Mouse (Mus musculus) kidney, embryonic 14.5 days (tissue): ENCODE measurements around the gene Ccdc85c. TPM values are rescaled to one million over a fixed set of nuclear protein-coding genes. Genes with fewer than 3 reads are reported as not detected.

Experiments used
- ATAC-seq: fragments of 200-750 bp; cut with Nextera tagmentation; 2 replicates; pipeline ENCODE4 v1.8.0; 2017; ENCODE audit warnings: moderate number of reproducible peaks, mild to moderate bottlenecking, moderate TSS enrichment, moderate library complexity; ENCODE audit not compliant: low FRiP score, low TSS enrichment
- H3K27ac ChIP-seq: fragments of 300-500 bp; sonication (generic); 2 replicates; pipeline ENCODE4 v1.5.1; 2014; ENCODE audit warnings: low read depth, mild to moderate bottlenecking, low read length, moderate library complexity, mixed read lengths
- H3K27me3 ChIP-seq: fragments of 300-500 bp; sonication (generic); 2 replicates; pipeline ENCODE4 v1.6.1; 2014; ENCODE audit warnings: mild to moderate bottlenecking, low read length; ENCODE audit not compliant: control insufficient read depth, insufficient read depth
- H3K36me3 ChIP-seq: fragments of 300-500 bp; sonication (generic); 2 replicates; pipeline ENCODE4 v1.6.1; 2014; ENCODE audit warnings: low read length, mixed read lengths; ENCODE audit not compliant: control insufficient read depth, insufficient read depth
- H3K4me1 ChIP-seq: fragments of 300-500 bp; sonication (generic); 2 replicates; pipeline ENCODE4 v1.6.1; 2014; ENCODE audit warnings: low read length, mixed read lengths; ENCODE audit not compliant: control insufficient read depth, insufficient read depth
- H3K4me2 ChIP-seq: fragments of 300-500 bp; sonication (generic); replicated peaks from 2 replicates; pipeline ENCODE4 v1.6.1; 2014; ENCODE audit warnings: low read depth, mild to moderate bottlenecking, low read length
- H3K4me3 ChIP-seq: fragments of 300-500 bp; sonication (generic); 2 replicates; pipeline ENCODE4 v1.5.1; 2014; ENCODE audit warnings: mild to moderate bottlenecking, low read length
- H3K9ac ChIP-seq: fragments of 300-500 bp; sonication (generic); 2 replicates; pipeline ENCODE4 v1.6.1; 2014; ENCODE audit warnings: low read depth, mild to moderate bottlenecking, low read length, moderate library complexity
- H3K9me3 ChIP-seq: fragments of 300-500 bp; sonication (generic); 2 replicates; pipeline ENCODE4 v1.6.1; 2016; ENCODE audit warnings: low read length; ENCODE audit not compliant: control insufficient read depth
- WGBS: fragments of 180-500 bp; shearing (Covaris S2); extraction: QIAGEN DNeasy Blood & Tissue Kit; methylation state at CpG from one replicate; pipeline ENCODE4 v1.1.7; 2014; 5-methylcytosine and 5-hydroxymethylcytosine counted together
- polyA plus RNA-seq: library from polyadenylated mRNA; unstranded; fragments of >200 nt; fragmentation: Nextera tagmentation; extraction: Ambion mirVana; gene quantifications from 2 replicates; pipeline ENCODE4 v1.2.1, GENCODE M21; 2014

Ccdc85c gene
- polyA plus RNA-seq = 9.9 and 11.0 TPM in 2 replicates

DNA sequence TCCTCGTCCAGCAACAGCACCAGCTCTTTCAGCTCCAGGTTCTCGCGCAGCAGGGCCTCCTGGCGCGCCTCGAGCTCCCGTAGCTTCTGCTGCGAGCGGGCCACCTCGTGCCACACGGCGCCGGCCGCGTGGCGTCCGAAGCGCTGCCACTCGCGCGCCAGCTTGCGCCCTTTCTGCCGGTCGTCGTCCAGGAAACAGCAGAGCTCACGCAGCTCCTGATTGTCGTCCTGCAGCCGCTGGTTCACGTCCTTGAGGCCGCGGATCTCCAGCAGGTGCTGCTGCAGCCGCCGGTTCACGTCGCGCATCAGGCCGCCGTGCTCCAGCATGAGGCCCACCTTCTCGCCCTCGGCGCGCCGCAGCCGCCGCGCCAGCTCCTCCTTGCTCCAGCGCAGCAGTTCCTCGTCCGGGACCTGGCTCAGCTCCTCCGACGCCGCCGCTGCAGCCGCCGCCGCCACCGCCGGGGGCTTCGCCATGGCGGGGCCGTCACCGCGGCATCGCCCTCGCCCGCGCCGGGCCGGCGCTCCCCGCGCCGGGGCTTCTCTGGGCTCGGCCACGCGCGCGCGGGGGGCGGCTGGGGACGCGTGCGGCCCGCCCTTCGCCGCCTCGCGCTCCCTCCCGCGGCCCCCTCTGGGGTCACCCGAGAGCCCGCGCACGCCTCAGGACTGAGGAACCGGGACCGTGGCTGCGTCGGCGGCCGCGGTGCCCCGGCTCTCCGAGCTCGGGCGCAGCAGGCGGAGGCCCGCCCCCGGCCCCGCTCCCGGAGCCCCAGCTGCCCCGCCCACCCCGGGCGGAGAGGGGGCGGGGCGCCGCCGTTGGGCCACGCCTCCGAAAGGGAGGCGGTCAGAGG is at the start of gene Ccdc85c:
Ccdc85c (minus strand) TSS at position 765 of the 847 bp plus-strand sequence.
- Histone ChIP-seq H3K27me3 (peaks cover 11% of the 10 kb centered on the region; the same call in 1 of the 2 replicates), H3K9ac (peak within 1 kb of the TSS; percentile 83), H3K4me2 (peak within 1 kb of the TSS; percentile 99), H3K36me3 (no peaks in the 10 kb centered on the region), H3K4me1 (peaks cover 50% of the 10 kb centered on the region), H3K9me3 (no peaks in the 10 kb centered on the region), H3K4me3 (peak within 1 kb of the TSS; percentile 67), H3K27ac (peak within 1 kb of the TSS; percentile 87)
- WGBS = under 1% methylated on average over 76 of the region's 120 CpGs
- ATAC-seq = peak; percentile 1; the same call in 1 of the 2 replicates

DNA sequence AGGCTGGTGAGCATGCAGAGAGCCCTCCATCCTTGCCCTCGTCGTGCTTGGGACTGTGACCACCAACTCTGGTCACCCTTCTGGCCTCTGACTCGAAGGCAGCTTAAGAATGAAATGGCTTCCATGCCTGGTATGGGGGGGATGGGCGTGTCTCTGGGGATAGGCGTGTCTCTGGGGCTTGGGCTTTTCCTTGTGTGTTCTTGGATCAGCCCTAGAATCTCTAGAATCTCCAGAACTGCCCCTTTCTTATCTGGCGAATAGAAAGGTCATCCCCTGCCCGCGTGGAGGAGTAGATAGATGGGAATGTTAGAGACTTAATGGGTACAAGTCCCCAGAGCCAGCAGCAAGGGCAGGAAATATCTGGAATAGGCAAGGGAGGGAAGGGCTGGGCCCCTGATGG is 44.9 kb upstream of the Ccdc85c start:
- Histone ChIP-seq H3K4me1 (peaks cover 21% of the 10 kb centered on the region; the same call in 1 of the 2 replicates), H3K27me3 (peaks cover 49% of the 10 kb centered on the region), H3K27ac (no peak overlapping the region), H3K9ac (no peak overlapping the region), H3K4me3 (no peak overlapping the region), H3K9me3 (no peaks in the 10 kb centered on the region), H3K4me2 (no peak overlapping the region), H3K36me3 (no peaks in the 10 kb centered on the region)
- 13% methylated on average over 8 of the region's 8 CpGs for WGBS
- no peak for ATAC-seq

DNA sequence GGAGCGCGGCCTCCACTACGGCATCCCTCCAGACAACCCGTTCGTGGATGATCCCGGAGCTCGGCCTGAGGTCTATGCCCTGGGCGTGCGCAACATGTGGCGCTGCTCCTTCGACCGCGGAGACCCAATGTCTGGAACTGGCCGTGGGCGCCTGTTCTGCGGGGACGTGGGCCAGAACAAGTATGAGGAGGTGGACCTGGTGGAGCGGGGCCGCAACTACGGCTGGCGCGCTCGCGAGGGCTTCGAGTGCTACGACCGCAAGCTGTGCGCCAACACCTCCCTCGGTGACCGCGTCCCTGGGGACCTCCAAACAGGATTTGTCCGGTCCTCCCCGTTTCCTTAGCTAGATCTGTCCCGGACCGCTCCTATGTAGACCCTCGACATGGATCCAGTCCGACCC is 43.3 kb upstream of the Ccdc85c start:
- Histone ChIP-seq H3K27me3 (peaks cover 49% of the 10 kb centered on the region), H3K4me2 (peak overlapping the region; percentile 21; the same call in 1 of the 2 replicates), H3K27ac (no peak overlapping the region), H3K36me3 (no peaks in the 10 kb centered on the region), H3K4me1 (peaks cover 21% of the 10 kb centered on the region; the same call in 1 of the 2 replicates), H3K4me3 (peak overlapping the region; percentile 18), H3K9ac (peak overlapping the region; percentile 23; the same call in 1 of the 2 replicates), H3K9me3 (no peaks in the 10 kb centered on the region)
- WGBS = 6% methylated on average over 35 of the region's 37 CpGs
- 0 out of 2 replicates have a peak, but pooled peaks have one; percentile 24 for ATAC-seq

DNA sequence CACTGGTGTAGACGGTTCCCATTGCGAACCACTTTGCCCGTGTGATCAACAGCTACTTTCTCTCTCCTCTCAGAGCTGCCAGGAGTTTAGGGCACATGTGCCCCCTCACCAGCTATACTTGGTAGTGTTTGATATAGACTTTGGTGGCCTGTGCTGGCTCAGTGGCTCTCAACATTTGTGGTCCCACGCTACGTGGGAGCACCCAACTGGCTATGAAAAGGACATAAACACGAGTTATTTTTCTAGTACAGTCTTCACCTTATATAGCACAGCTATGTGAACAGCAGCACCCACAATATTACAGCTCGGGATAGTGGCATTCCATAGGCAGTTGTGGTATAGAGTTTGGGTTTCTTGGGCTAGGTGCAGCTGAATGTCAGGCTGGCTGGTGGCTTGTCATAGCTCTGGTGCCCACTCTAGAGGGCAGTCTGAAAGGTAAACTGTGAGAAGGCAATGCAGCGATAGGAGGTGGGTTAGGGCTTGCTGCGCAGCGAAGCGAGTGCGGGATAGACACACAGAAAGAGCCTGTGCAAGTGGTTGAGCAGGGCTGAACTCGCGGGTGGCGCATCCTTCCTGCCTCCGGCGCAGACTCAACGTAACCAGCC is 42.7 kb upstream of the Ccdc85c start:
- Histone ChIP-seq H3K27me3 (peaks cover 49% of the 10 kb centered on the region), H3K4me1 (peaks cover 22% of the 10 kb centered on the region; the same call in 1 of the 2 replicates), H3K27ac (no peak overlapping the region), H3K36me3 (no peaks in the 10 kb centered on the region), H3K9me3 (no peaks in the 10 kb centered on the region), H3K4me2 (peak overlapping the region; percentile 21; the same call in 1 of the 2 replicates), H3K9ac (0 out of 2 replicates have a peak overlapping the region, but pooled peaks have one; percentile 23), H3K4me3 (peak overlapping the region; percentile 18; the same call in 1 of the 2 replicates)
- ATAC-seq = no peak
- 17% methylated on average over 18 of the region's 18 CpGs for WGBS

GRCm38 (mm10) chr12:108317201-108317738 is 42.0 kb upstream of the Ccdc85c start:
- peaks cover 49% of the 10 kb centered on the region for H3K27me3 ChIP-seq
- H3K27ac ChIP-seq = no peak overlapping the region
- no peak overlapping the region for H3K4me3 ChIP-seq
- H3K4me2 ChIP-seq = no peak overlapping the region
- no peak overlapping the region for H3K9ac ChIP-seq
- peaks cover 29% of the 10 kb centered on the region; the same call in 1 of the 2 replicates for H3K4me1 ChIP-seq
- 6% methylated on average over 9 of the region's 9 CpGs for WGBS
- H3K9me3 ChIP-seq = no peaks in the 10 kb centered on the region
- no peak for ATAC-seq
- no peaks in the 10 kb centered on the region for H3K36me3 ChIP-seq

- ATAC-seq = no peak
- Histone ChIP-seq H3K27ac (no peak overlapping the region), H3K27me3 (peaks cover 49% of the 10 kb centered on the region), H3K4me1 (peaks cover 29% of the 10 kb centered on the region; the same call in 1 of the 2 replicates), H3K4me2 (no peak overlapping the region), H3K9me3 (no peaks in the 10 kb centered on the region), H3K4me3 (no peak overlapping the region), H3K36me3 (no peaks in the 10 kb centered on the region), H3K9ac (no peak overlapping the region)
- WGBS = 33% methylated on average over 6 of the region's 6 CpGs
Observed at GRCm38 (mm10) chr12:108316655-108317054, 41.4 kb upstream of the Ccdc85c start.

GRCm38 (mm10) chr12:108315818-108316217 is 40.6 kb upstream of the Ccdc85c start:
- 42% methylated on average over 10 of the region's 10 CpGs for WGBS
- H3K27me3 ChIP-seq = peaks cover 49% of the 10 kb centered on the region
- H3K36me3 ChIP-seq = no peaks in the 10 kb centered on the region
- peaks cover 29% of the 10 kb centered on the region; the same call in 1 of the 2 replicates for H3K4me1 ChIP-seq
- no peak overlapping the region for H3K4me2 ChIP-seq
- H3K4me3 ChIP-seq = no peak overlapping the region
- no peak for ATAC-seq
- H3K9ac ChIP-seq = no peak overlapping the region
- no peak overlapping the region for H3K27ac ChIP-seq
- no peaks in the 10 kb centered on the region for H3K9me3 ChIP-seq

DNA sequence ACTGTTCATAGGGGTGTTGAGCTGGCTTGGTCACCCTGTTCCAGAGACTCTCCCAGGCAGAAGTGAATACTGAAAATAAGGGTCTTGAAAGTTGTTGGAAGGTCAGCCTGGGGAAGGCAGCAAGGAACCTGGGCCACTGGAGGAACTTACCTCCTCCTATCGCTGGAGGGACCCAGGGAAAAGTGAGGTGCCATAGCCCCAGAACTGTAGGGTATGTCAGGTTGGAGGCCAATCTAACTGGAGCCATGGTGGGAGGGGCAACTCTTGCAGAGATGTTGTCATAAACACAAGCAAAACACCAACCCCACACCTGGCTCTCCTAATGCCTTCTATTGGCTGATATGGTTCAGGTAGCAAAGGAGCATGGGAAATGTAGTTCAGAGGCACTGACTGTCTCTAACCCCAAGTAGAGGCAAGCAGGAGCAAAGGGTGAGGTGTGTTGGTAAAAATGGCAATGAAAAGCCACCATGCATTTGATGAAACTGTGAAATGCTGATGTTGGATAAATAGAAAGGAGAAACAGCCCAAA is 38.1 kb upstream of the Ccdc85c start:
- no peak overlapping the region for H3K4me2 ChIP-seq
- no peaks in the 10 kb centered on the region for H3K36me3 ChIP-seq
- WGBS = 85% methylated on average over 1 of the region's 1 CpGs
- no peak for ATAC-seq
- no peaks in the 10 kb centered on the region for H3K9me3 ChIP-seq
- H3K27me3 ChIP-seq = peaks cover 27% of the 10 kb centered on the region
- H3K4me1 ChIP-seq = peaks cover 24% of the 10 kb centered on the region; the same call in 1 of the 2 replicates
- no peak overlapping the region for H3K4me3 ChIP-seq
- no peak overlapping the region for H3K9ac ChIP-seq
- H3K27ac ChIP-seq = no peak overlapping the region
